Comparison of ENCODE assay signal across 22 mouse cellular contexts in genomic region chr11:60444007-60444406, GRCm38 (mm10). TPM values are rescaled to one million over a fixed set of nuclear protein-coding genes. Genes with fewer than 3 reads are reported as not detected.
DNase-seq lines count a peak whose midpoint lies in the region; ATAC-seq and TF ChIP-seq lines count a peak whose summit lies in the region.
"Had no signal": no experiment of that assay in that cellular context is flagged by ENCODE, and none has a peak within 500 bp of the region (broad histone marks: within the 10 kb centered on the region; RNA-seq: fewer than 3 reads in every experiment).

No protein-coding gene starts in this region.

- no peaks in the 10 kb centered on the region for H3K27me3 ChIP-seq in ES-Bruce4 (ENCODE audit: control insufficient read depth, insufficient read depth, low read length, poor library complexity, severe bottlenecking)
- H3K27me3 ChIP-seq in liver, postnatal 0 days (ENCODE audit: insufficient read depth, low read length): no peaks in the 10 kb centered on the region
- H3K27me3 ChIP-seq: embryonic facial prominence, embryonic 12.5 days; forebrain, embryonic 13.5 days; forebrain, embryonic 15.5 days had no signal

- H3K36me3 ChIP-seq in ES-Bruce4 (ENCODE audit: control insufficient read depth, insufficient read depth, low read length, poor library complexity, severe bottlenecking) (peaks cover 19% of the 10 kb centered on the region), ES-E14 (ENCODE audit: control insufficient read depth, insufficient read depth, low read length, poor library complexity, severe bottlenecking) (peaks cover 12% of the 10 kb centered on the region)
- H3K36me3 ChIP-seq in liver, postnatal 0 days (replicated peaks; ENCODE audit: insufficient read depth, low read length): peaks cover 30% of the 10 kb centered on the region

- in situ Hi-C loops in ES-E14 (cut with MboI; ENCODE audit: low sequenced_read_pairs in 2 of 2, unreplicated experiment in 2 of 2): no loop called here

- ATAC-seq in liver, postnatal 0 days: no peak
- ATAC-seq: activated CD4-positive, CD25-positive, alpha-beta regulatory T cell, adult 4 months; forebrain, embryonic 13.5 days; forebrain, embryonic 15.5 days; forebrain, postnatal 0 days had no signal

- H3K27ac ChIP-seq in ES-Bruce4 (ENCODE audit: insufficient read depth, low read length): peak overlapping the region; percentile 63
- no peak overlapping the region for H3K27ac ChIP-seq in ES-E14 (ENCODE audit: insufficient read depth, low read depth, low read length, poor library complexity, severe bottlenecking)
- no peak overlapping the region for H3K27ac ChIP-seq in liver, postnatal 0 days (ENCODE audit: low read depth)
- H3K27ac ChIP-seq: embryonic facial prominence, embryonic 10.5 days; embryonic facial prominence, embryonic 12.5 days; forebrain, embryonic 13.5 days; forebrain, embryonic 15.5 days had no signal

- no peak overlapping the region for H3K4me2 ChIP-seq in liver, postnatal 0 days (ENCODE audit: low read depth, low read length)
- H3K4me2 ChIP-seq: embryonic facial prominence, embryonic 12.5 days; forebrain, embryonic 13.5 days; forebrain, embryonic 15.5 days had no signal

- intact Hi-C loops in left cerebral cortex, postnatal 4 days (cut with DNase I): no loop called here

- H3K4me3 ChIP-seq in ES-Bruce4 (ENCODE audit: low read depth, low read length) (no peak overlapping the region), ES-E14 (ENCODE audit: insufficient read depth in 1 of 2, low read depth in 1 of 2, low read length in 2 of 2, poor library complexity in 1 of 2, severe bottlenecking in 1 of 2) (no peak overlapping the region)
- H3K4me3 ChIP-seq in liver, postnatal 0 days (ENCODE audit: low read depth, low read length): no peak overlapping the region
- H3K4me3 ChIP-seq: embryonic facial prominence, embryonic 10.5 days; embryonic facial prominence, embryonic 12.5 days; forebrain, embryonic 13.5 days; forebrain, embryonic 15.5 days had no signal

- H3K9me3 ChIP-seq in ES-Bruce4 (replicated peaks; ENCODE audit: control insufficient read depth, insufficient read depth, low read length, poor library complexity, severe bottlenecking) (no peaks in the 10 kb centered on the region), ES-E14 (ENCODE audit: control insufficient read depth, insufficient read depth, low read depth, low read length) (no peaks in the 10 kb centered on the region)
- no peaks in the 10 kb centered on the region for H3K9me3 ChIP-seq in liver, postnatal 0 days (ENCODE audit: low read length)
- H3K9me3 ChIP-seq: embryonic facial prominence, embryonic 10.5 days; embryonic facial prominence, embryonic 12.5 days; forebrain, embryonic 13.5 days; forebrain, embryonic 15.5 days had no signal

- H3K4me1 ChIP-seq in ES-Bruce4 (ENCODE audit: control insufficient read depth, insufficient read depth, low read length): peaks cover 12% of the 10 kb centered on the region
- H3K4me1 ChIP-seq in ES-E14 (ENCODE audit: control insufficient read depth in 2 of 2, insufficient read depth in 2 of 2, low read length in 2 of 2, poor library complexity in 1 of 2): peaks cover 17 to 22% of the 10 kb centered on the region in 2 experiments
- no peaks in the 10 kb centered on the region for H3K4me1 ChIP-seq in liver, postnatal 0 days (ENCODE audit: insufficient read depth)
- H3K4me1 ChIP-seq: embryonic facial prominence, embryonic 12.5 days; forebrain, embryonic 13.5 days; forebrain, embryonic 15.5 days had no signal

- TF ChIP-seq CTCF in ES-Bruce4 (IDR thresholded peaks at IDR 0.05; ENCODE audit: low read depth, low read length): no peak
- no peak for TF ChIP-seq CTCF in liver, postnatal 0 days (IDR thresholded peaks at IDR 0.05; ENCODE audit: low read depth)

- H3K9ac ChIP-seq in ES-Bruce4 (ENCODE audit: low read depth, poor library complexity, severe bottlenecking) (no peak overlapping the region), ES-E14 (ENCODE audit: insufficient read depth, low read depth, low read length, poor library complexity, severe bottlenecking) (no peak overlapping the region)
- no peak overlapping the region for H3K9ac ChIP-seq in liver, postnatal 0 days (replicated peaks)
- H3K9ac ChIP-seq: embryonic facial prominence, embryonic 12.5 days; forebrain, embryonic 13.5 days; forebrain, embryonic 15.5 days; forebrain, postnatal 0 days had no signal

- 83% methylated on average over 4 of the region's 4 CpGs for WGBS in liver, postnatal 0 days (ENCODE audit: insufficient replicate concordance)

- DNase-seq in ES-E14 (ENCODE audit: low read depth, low spot score) (no peak), WW6 (ENCODE audit: low read depth, low spot score) (peak; percentile 61)
- no peak for DNase-seq in liver, postnatal 0 days
- no peak for DNase-seq in left cerebral cortex, postnatal 4 days
- DNase-seq in layer of hippocampus, adult 9-10 months (ENCODE audit: low spot score): no peak
- DNase-seq in lung, postnatal 4 days: no peak
- DNase-seq: adrenal gland, adult 8-10 months; adrenal gland, postnatal 14 days; adrenal gland, postnatal 36 days; cerebellum, adult 11-12 months; cerebellum, adult 2 months; cerebellum, adult 9-10 months; cerebellum, postnatal 10 days; cerebellum, postnatal 25 days; forebrain, postnatal 0 days had no signal

- no peak for TF ChIP-seq POLR2A in ES-Bruce4 (IDR thresholded peaks at IDR 0.05; ENCODE audit: insufficient read depth, low read length)

- no peak for TF ChIP-seq EP300 in ES-Bruce4 (IDR thresholded peaks at IDR 0.05; ENCODE audit: insufficient read depth, low read depth, low read length)
- no peak for TF ChIP-seq EP300 in liver, postnatal 0 days (IDR thresholded peaks at IDR 0.05; ENCODE audit: low read depth)

TF ChIP-seq in ES-E14, 5 proteins besides CTCF, POLR2A, EP300 and RAD21:
- TF ChIP-seq CHD2 (IDR thresholded peaks at IDR 0.05; ENCODE audit: low read depth, low read length) (no peak), ZNF384 (IDR thresholded peaks at IDR 0.05; ENCODE audit: low read depth, low read length) (peak; percentile 88)
TF ChIP-seq in ES-E14: peak in this region for 1.

RNA-seq across cellular contexts. Expression of gene Drg2, which starts 10.4 kb away (rescaled TPM):
- polyA plus RNA-seq in ES-Bruce4 (2011; ENCODE audit: insufficient read depth, insufficient read length, low read depth, missing spikeins): 67.4 and 69.9 TPM in 2 replicates
- total RNA-seq in ES-E14 (2012; rRNA removed): 84.4 and 96.7 TPM in 2 replicates
- polyA plus RNA-seq in liver, postnatal 0 days (2015; fragmentation: Nextera tagmentation; extraction: Ambion mirVana): 25.1 and 25.9 TPM in 2 replicates
- 10 to 100 TPM; 72.1 to 72.3 TPM for total RNA-seq in left cerebral cortex, postnatal 4 days (2021)

RNA-seq across cellular contexts. Expression of gene Myo15, which starts 25.1 kb away (rescaled TPM):
- polyA plus RNA-seq in ES-Bruce4 (2011; ENCODE audit: insufficient read depth, insufficient read length, low read depth, missing spikeins): 0.37 and 0.65 TPM in 2 replicates
- 0.31 and 0.42 TPM in 2 replicates for total RNA-seq in ES-E14 (2012; rRNA removed)
- 0.06 and 0.09 TPM in 2 replicates for polyA plus RNA-seq in liver, postnatal 0 days (2015; fragmentation: Nextera tagmentation; extraction: Ambion mirVana)
- under 1 TPM; 0.10 to 0.14 TPM for total RNA-seq in left cerebral cortex, postnatal 4 days (2021)
- polyA plus RNA-seq: C2C12; forebrain, embryonic 15.5 days had no signal

RNA-seq across cellular contexts. Expression of gene Atpaf2, which starts 25.8 kb away (rescaled TPM):
- polyA plus RNA-seq in ES-Bruce4 (2011; ENCODE audit: insufficient read depth, insufficient read length, low read depth, missing spikeins): 22.1 and 28.2 TPM in 2 replicates
- 32.5 and 34.3 TPM in 2 replicates for total RNA-seq in ES-E14 (2012; rRNA removed)
- 20.9 and 22.6 TPM in 2 replicates for polyA plus RNA-seq in liver, postnatal 0 days (2015; fragmentation: Nextera tagmentation; extraction: Ambion mirVana)
- 10 to 100 TPM; 28.9 to 30.5 TPM for total RNA-seq in left cerebral cortex, postnatal 4 days (2021)

RNA-seq across cellular contexts. Expression of gene Gid4, which starts 27.1 kb away (rescaled TPM):
- polyA plus RNA-seq in ES-Bruce4 (2011; ENCODE audit: insufficient read depth, insufficient read length, low read depth, missing spikeins): 36.2 and 40.6 TPM in 2 replicates
- total RNA-seq in ES-E14 (2012; rRNA removed): 19.6 and 19.7 TPM in 2 replicates
- polyA plus RNA-seq in liver, postnatal 0 days (2015; fragmentation: Nextera tagmentation; extraction: Ambion mirVana): 5.1 and 5.6 TPM in 2 replicates
- 10 to 100 TPM; 37.8 to 38.4 TPM for total RNA-seq in left cerebral cortex, postnatal 4 days (2021)
